Mouse (Mus musculus) CD4-positive, CD25-positive, alpha-beta regulatory T cell, adult 4 months (primary cell): ENCODE measurements around the gene Ugp2. TPM values are rescaled to one million over a fixed set of nuclear protein-coding genes. Genes with fewer than 3 reads are reported as not detected.
A peak's percentile ranks its signal among the peaks of the same experiment; 100 is the strongest.
"Not testable (repeated sequence)": the region's sequence is repeated elsewhere in the genome, so short reads cannot be mapped to it uniquely, and the experiment has no call there.

Source experiments
- ATAC-seq: one replicate; pipeline ENCODE4 v1.8.0; 2017
- polyA plus RNA-seq, 2 experiments: library from polyadenylated mRNA; unstranded; fragments of 100-300 nt; shearing (Covaris generic); gene quantifications; one replicate each; pipeline ENCODE4 v1.2.1; 2017

Gene Ugp2
- polyA plus RNA-seq, 2 experiments from 2014 or later: 38.0 to 43.4 TPM

- ATAC-seq: peak; percentile 93
Observed at GRCm38 (mm10) chr11:21332639-21333295, 38.2 kb downstream of the Ugp2 start.

GRCm38 (mm10) chr11:21328141-21328540 is 42.9 kb downstream of the Ugp2 start:
- no peak for ATAC-seq

DNA sequence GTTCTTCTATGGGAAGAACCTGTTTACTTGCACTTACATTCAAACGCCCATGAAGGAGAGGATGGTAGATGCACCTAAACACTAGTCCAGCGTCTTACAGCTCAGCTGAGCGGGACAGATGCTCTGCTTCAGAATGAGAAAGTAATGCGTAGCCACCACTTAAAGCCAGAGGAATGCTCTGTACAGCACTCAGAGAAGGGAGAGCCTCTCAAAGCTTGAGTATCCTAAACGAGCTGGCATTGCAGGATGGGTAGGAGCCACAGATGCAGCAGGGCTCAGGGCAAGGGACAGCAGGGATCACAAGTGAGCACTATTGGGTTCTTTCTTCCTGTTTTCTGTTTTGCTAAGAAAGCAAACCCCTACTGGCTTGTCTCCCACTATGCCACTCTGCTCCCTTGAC is 43.5 kb downstream of the Ugp2 start:
- no peak for ATAC-seq

- ATAC-seq: no peak
Observed at GRCm38 (mm10) chr11:21326770-21327169, 44.2 kb downstream of the Ugp2 start.

DNA sequence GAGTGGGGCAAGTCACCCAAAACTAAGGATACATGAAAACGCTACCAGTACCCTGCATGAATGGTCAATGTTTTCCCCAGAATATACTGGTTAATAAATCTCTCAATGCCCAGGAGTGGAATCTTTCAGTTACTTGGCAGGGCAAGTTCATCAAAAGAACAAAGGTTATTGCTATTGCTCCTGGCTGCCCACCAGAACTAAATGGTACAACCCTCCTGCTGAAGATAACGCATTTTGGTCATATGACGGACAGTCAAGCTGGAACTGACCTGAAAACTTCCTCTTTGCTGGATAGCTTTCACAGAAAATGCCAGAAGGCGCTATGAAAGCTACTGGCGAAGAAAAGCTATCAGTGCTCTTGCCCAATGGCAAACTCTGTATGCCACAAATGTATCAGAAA is 45.2 kb downstream of the Ugp2 start:
- no peak for ATAC-seq

- ATAC-seq: peak; percentile 40
Observed at GRCm38 (mm10) chr11:21322349-21322748, 48.7 kb downstream of the Ugp2 start.

GRCm38 (mm10) chr11:21321577-21321976 is 49.4 kb downstream of the Ugp2 start:
- ATAC-seq: no peak

DNA sequence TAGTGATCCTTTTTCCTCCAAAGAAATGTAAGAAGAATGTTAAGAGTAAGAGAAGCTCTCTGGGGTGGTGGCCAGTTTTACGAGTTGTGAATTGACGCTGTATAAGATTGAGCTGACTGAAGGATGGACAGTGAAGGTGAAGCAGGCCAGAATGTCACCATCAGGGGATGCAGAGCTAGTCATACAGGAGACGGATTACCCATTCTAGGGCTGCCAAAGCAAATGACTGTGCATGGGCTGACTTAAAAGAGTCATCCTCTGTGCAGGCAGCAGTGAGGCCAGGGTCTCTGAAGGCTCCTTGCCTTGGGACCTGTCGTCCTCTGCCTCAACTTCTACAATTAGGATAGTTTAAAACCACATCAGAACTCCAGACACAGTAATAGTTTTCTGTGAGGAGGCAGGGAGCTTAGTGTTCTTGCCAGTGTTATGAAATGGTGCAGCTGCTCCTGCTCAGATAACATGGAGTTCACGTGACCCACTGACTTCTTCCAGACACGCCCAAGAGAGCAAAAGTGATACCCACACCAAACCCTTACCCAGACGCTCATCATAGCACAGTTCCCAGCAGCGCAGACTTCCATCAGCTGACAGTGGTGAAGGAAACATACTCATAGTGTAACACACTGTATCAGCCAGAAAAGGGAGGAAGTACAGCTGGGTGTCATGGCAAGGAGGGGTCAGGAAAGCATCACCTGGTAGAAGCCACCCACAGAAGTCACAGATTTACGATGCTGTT is 56.9 kb downstream of the Ugp2 start:
- ATAC-seq: peak; percentile 84

- no peak for ATAC-seq
Observed at GRCm38 (mm10) chr11:21309516-21309915, 61.5 kb downstream of the Ugp2 start.

DNA sequence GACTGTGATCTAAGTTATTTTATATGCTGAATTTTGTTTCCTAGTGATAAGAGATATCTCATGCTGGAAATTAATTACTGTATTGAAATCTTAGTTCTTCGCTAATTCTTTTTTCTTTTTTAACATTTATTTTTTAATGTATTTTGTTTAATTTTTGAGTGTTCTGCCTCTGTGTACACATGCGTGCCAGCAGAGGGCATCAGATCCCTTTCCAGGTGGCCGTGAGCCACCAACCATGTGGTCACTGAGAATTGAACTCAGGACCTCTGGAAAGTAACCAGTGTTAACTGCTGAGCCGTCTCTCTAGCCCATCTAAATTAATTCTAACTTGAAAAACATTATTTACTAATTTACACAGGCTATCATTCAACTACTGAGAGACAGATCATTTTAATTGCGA is 62.9 kb downstream of the Ugp2 start:
- ATAC-seq: no peak

DNA sequence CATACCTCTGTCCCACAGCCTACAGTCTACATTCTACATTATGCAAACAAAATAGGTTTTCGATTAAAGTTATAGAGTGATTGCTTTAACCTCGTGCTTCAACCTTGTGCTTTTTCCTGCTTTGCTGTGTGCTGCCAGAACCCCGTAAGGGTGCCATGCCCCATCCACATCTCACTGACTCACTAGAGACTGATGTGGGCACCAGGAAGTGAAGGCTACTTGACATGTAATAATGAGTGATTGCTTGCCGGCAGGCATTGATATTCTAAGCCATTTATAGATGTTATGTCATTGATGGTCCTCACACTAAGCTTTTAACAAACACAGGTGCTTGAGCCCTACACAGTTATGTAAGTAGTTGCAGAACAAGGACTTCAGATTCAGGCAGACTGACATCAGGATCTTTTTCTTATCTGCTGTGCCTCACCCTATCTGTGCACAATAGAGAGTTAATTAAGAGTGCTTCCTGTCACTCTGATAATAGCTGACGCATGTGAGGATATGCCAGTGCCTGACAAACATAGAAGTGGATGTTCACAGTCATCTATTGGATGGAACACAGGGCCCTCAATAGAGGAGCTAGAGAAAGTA is 63.8 kb downstream of the Ugp2 start:
- no peak for ATAC-seq

DNA sequence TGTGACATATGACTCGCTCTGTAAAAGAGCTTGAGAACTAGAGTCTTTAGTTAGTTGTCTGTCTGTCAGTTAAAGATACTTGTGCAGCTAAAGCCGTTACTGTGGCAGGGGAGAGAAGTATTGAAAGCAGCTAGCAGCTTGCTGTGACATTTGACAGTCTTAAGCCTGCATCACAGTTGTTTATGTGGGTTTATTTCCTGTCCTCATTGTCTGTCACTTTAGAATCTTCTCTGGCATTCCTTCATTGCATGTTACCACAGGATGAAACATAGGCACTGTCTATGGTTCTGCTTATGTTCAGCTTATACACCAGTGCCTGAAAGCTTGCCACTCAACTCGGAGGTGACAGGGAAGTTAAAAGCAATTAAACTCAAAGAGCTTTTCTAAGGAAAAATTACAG is 67.4 kb downstream of the Ugp2 start:
- ATAC-seq: peak; percentile 84

- no peak for ATAC-seq
Observed at GRCm38 (mm10) chr11:21295486-21295885, 75.5 kb downstream of the Ugp2 start.

- ATAC-seq: not testable (repeated sequence)
Observed at GRCm38 (mm10) chr11:21288153-21288552, 82.8 kb downstream of the Ugp2 start.

DNA sequence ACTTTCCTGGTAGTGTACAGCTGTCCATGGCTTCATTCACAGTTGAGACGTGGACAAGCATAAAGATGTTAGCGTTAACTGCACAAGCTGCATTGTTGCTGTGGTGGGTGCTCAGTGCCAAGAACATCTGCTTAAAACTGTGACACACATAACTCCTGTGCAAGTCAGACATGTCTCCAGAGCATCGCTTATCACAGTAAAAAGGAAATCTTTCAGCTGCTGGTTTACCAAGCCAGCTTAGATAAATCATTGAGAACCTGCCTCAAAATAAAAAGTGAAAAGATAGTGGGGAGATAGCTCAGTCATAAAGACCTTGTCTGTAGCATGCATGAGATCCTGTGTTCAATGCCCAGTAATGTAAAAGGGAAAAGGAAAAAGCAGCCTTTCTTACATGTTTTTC is 84.6 kb downstream of the Ugp2 start:
- no peak for ATAC-seq

GRCm38 (mm10) chr11:21276151-21276550 is 94.8 kb downstream of the Ugp2 start:
- no peak for ATAC-seq

Other genes starting within 250 kb of the Ugp2 start
- 10 to 100 TPM; 83.8 to 89.5 TPM for gene Vps54, start 131.9 kb downstream of the Ugp2 start, polyA plus RNA-seq
- 1 to 10 TPM in 1 of 2 experiments, under 1 TPM in 1; 0.83 to 1.8 TPM for gene Wdpcp, start 201.0 kb upstream of the Ugp2 start, polyA plus RNA-seq
- 100 to 1,000 TPM; 426 to 477 TPM for gene Mdh1, start 201.2 kb upstream of the Ugp2 start, polyA plus RNA-seq